Mouse (Mus musculus) cortical plate, adult 2 months (tissue): ENCODE measurements around the gene Ginm1.

Experiments
- CTCF ChIP-seq: fragments of 200-500 bp; IDR thresholded peaks from 2 replicates; pipeline ENCODE4 v1.5.1; 2011; ENCODE audit warnings: mild to moderate bottlenecking, control low read depth, low read length; ENCODE audit not compliant: insufficient read depth; ENCODE audit errors: extremely low read depth
- POLR2A ChIP-seq: fragments of 200-500 bp; IDR thresholded peaks from 2 replicates; pipeline ENCODE4 v1.6.1; 2011; ENCODE audit warnings: mild to moderate bottlenecking, low read length, control low read depth; ENCODE audit not compliant: insufficient read depth; ENCODE audit errors: extremely low read depth

DNA sequence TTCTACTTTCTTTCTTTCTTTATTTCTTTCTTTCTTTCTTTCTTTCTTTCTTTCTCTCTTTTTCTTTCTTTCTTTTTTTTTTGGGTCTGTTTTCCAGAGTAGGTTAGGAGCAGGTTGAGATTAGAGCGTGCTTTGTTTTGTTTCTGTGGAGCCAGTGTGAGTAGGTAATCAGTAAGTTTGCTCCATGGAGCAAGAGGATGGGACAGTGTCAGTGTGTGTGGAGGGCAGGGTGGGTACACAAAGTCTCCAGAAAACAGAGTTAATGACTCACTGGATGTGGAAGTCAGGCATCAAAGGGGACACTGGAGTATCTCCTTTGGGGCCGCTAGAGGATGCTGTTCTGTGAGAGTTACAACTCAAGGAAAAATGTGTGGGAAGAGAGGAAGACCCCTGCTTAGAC lies 44.3 kb upstream of the Ginm1 start:
- no peak for TF ChIP-seq CTCF
- TF ChIP-seq POLR2A, result no peak
